Mouse (Mus musculus) olfactory bulb, adult 2 months (tissue): ENCODE results near the gene Tnpo1.

Source experiments
- CTCF ChIP-seq: fragments of 200-500 bp; IDR thresholded peaks from 2 replicates; pipeline ENCODE4 v1.5.1; 2012; ENCODE audit warnings: low read depth, mild to moderate bottlenecking, low read length, moderate library complexity; ENCODE audit not compliant: insufficient read depth
- POLR2A ChIP-seq: fragments of 200-500 bp; IDR thresholded peaks from 2 replicates; pipeline ENCODE4 v1.6.1; 2012; ENCODE audit warnings: mild to moderate bottlenecking, low read depth, low read length, moderate library complexity; ENCODE audit not compliant: insufficient read depth

- TF ChIP-seq CTCF (no peak), POLR2A (no peak)
Observed at GRCm38 (mm10) chr13:98819094-98819493, 107.1 kb downstream of the Tnpo1 start.
